Mouse (Mus musculus) kidney, adult 2 months (tissue): ENCODE results near the gene Robo2.

Experiments
- CTCF ChIP-seq: fragments of 200-500 bp; conservative IDR thresholded peaks from 2 replicates; pipeline ENCODE4 v1.5.1; 2011; ENCODE audit warnings: low read depth, mild to moderate bottlenecking, control low read depth, low read length, moderate library complexity, mixed read lengths; ENCODE audit not compliant: insufficient read depth, insufficient read length
- POLR2A ChIP-seq: fragments of 200-500 bp; IDR thresholded peaks from one replicate; pipeline ENCODE4 v1.6.1; 2011; ENCODE audit warnings: low read depth, low read length, control low read depth

DNA sequence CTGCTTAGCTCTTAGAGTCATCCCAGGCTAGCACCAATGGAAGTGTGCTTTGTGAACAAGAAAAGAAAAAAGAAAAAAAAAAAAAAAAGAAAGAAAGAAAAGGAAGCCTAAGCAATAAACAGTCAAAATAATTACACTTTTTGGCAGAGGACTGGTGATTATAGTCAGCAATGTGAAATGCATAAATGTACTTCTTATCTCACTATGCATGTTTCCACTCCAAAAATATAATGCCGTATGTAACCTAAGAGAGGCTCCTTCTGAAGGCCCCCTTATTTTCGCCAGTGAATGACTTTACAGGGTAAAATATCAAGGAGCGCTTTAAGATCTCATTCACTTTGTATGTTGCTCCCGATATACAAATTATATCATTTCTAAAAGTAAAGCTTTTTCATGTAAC is 496.2 kb downstream of the Robo2 start:
- TF ChIP-seq POLR2A (no peak), CTCF (no peak)
